Mouse (Mus musculus): ENCODE measurements around the gene Brd3os.

The Brd3os gene

GRCm38 (mm10) chr2:27469292-27469990 is 27.3 kb downstream of the Brd3os start:
- no peak for DNase-seq

GRCm38 (mm10) chr2:27469991-27470355 is 27.8 kb downstream of the Brd3os start:
- DNase-seq, result no peak

GRCm38 (mm10) chr2:27470535-27470934 is 28.4 kb downstream of the Brd3os start:
- DNase-seq, result no peak

GRCm38 (mm10) chr2:27471170-27471584 is 29.1 kb downstream of the Brd3os start:
- no peak for DNase-seq

- DNase-seq, result no peak
Measured at GRCm38 (mm10) chr2:27473061-27473765, 31.1 kb downstream of the Brd3os start.

- DNase-seq, result peak; percentile 11
Measured at GRCm38 (mm10) chr2:27473911-27474310, 31.8 kb downstream of the Brd3os start.

- DNase-seq, result peak; percentile 62
Measured at GRCm38 (mm10) chr2:27474621-27475484, 32.7 kb downstream of the Brd3os start.

- peak; percentile 99 for DNase-seq
Measured at GRCm38 (mm10) chr2:27475495-27476302, 33.6 kb downstream of the Brd3os start.

GRCm38 (mm10) chr2:27476303-27477192 is 34.4 kb downstream of the Brd3os start:
- no peak for DNase-seq

- no peak for DNase-seq
Measured at GRCm38 (mm10) chr2:27479821-27480220, 37.7 kb downstream of the Brd3os start.

- DNase-seq, result no peak
Measured at GRCm38 (mm10) chr2:27480367-27480766, 38.2 kb downstream of the Brd3os start.

GRCm38 (mm10) chr2:27482265-27482861 is 40.2 kb downstream of the Brd3os start:
- DNase-seq, result no peak

GRCm38 (mm10) chr2:27486725-27487124 is 44.6 kb downstream of the Brd3os start:
- no peak for DNase-seq

- DNase-seq, result no peak
Measured at GRCm38 (mm10) chr2:27487336-27488049, 45.4 kb downstream of the Brd3os start.

GRCm38 (mm10) chr2:27488362-27488761 is 46.2 kb downstream of the Brd3os start:
- DNase-seq, result no peak

GRCm38 (mm10) chr2:27490939-27491338 is 48.8 kb downstream of the Brd3os start:
- no peak for DNase-seq

Measured in embryo, embryonic 11 days (tissue).